Mouse (Mus musculus): ENCODE measurements around the gene Fcor. TPM values are rescaled to one million over a fixed set of nuclear protein-coding genes. Genes with fewer than 3 reads are reported as not detected.

Fcor gene
- total RNA-seq (2021), result 10 to 100 TPM; 13.6 to 14.1 TPM

GRCm38 (mm10) chr8:3671980-3672491 is at the start of gene Fcor:
Fcor (minus strand) TSS chr8:3672362.
- DNase-seq, result peak; percentile 88
- intact Hi-C loops (cut with DNase I), result loop anchor here (10.0 kb wide), 2 partner anchors 107 to 207 kb away; partner anchors contain the start of genes C330021F23Rik and Pex11g

GRCm38 (mm10) chr8:3721041-3721440 is 48.9 kb upstream of the Fcor start:
- DNase-seq, result peak; percentile 65
- intact Hi-C loops (cut with DNase I), result no loop called here

- intact Hi-C loops (cut with DNase I), result no loop called here
- DNase-seq, result no peak
Measured at GRCm38 (mm10) chr8:3720551-3720950, 48.4 kb upstream of the Fcor start, which contains the start of gene Clec4g. Clec4g (minus strand) TSS chr8:3720651.

- peak; percentile 69 for DNase-seq
- intact Hi-C loops (cut with DNase I), result no loop called here
Measured at GRCm38 (mm10) chr8:3718559-3718958, 46.4 kb upstream of the Fcor start.

- no peak for DNase-seq
- intact Hi-C loops (cut with DNase I), result no loop called here
Measured at GRCm38 (mm10) chr8:3717321-3717954, 45.3 kb upstream of the Fcor start.

- no peak for DNase-seq
- intact Hi-C loops (cut with DNase I), result no loop called here
Measured at GRCm38 (mm10) chr8:3711646-3712045, 39.5 kb upstream of the Fcor start.

- intact Hi-C loops (cut with DNase I), result no loop called here
- DNase-seq, result no peak
Measured at GRCm38 (mm10) chr8:3710312-3710711, 38.1 kb upstream of the Fcor start.

- no peak for DNase-seq
- intact Hi-C loops (cut with DNase I), result no loop called here
Measured at GRCm38 (mm10) chr8:3707611-3708010, 35.4 kb upstream of the Fcor start.

- intact Hi-C loops (cut with DNase I), result no loop called here
- DNase-seq, result no peak
Measured at GRCm38 (mm10) chr8:3705711-3706110, 33.5 kb upstream of the Fcor start.

- intact Hi-C loops (cut with DNase I), result no loop called here
- DNase-seq, result no peak
Measured at GRCm38 (mm10) chr8:3701491-3701890, 29.3 kb upstream of the Fcor start.

- no peak for DNase-seq
- intact Hi-C loops (cut with DNase I), result no loop called here
Measured at GRCm38 (mm10) chr8:3694121-3694520, 22.0 kb upstream of the Fcor start, which contains the start of gene Fcer2a. Fcer2a (minus strand) TSS chr8:3694175.

GRCm38 (mm10) chr8:3690774-3691173 is 18.6 kb upstream of the Fcor start:
- DNase-seq, result no peak

GRCm38 (mm10) chr8:3687537-3687936 is 15.4 kb upstream of the Fcor start:
- no peak for DNase-seq
- intact Hi-C loops (cut with DNase I), result no loop called here

More at GRCm38 (mm10) chr8:3690774-3691173, 18.6 kb upstream of the Fcor start:
- intact Hi-C loops (cut with DNase I), result no loop called here

GRCm38 (mm10) chr8:3685422-3685821 is 13.3 kb upstream of the Fcor start:
- intact Hi-C loops (cut with DNase I), result no loop called here
- DNase-seq, result no peak

- intact Hi-C loops (cut with DNase I), result no loop called here
- DNase-seq, result no peak
Measured at GRCm38 (mm10) chr8:3684530-3684929, 12.4 kb upstream of the Fcor start.

- DNase-seq, result peak; percentile 91
- intact Hi-C loops (cut with DNase I), result no loop called here
Measured at GRCm38 (mm10) chr8:3683408-3684176, 11.4 kb upstream of the Fcor start.

- DNase-seq, result peak; percentile 75
- intact Hi-C loops (cut with DNase I), result no loop called here
Measured at GRCm38 (mm10) chr8:3682435-3682834, 10.3 kb upstream of the Fcor start.

GRCm38 (mm10) chr8:3679656-3680055 is 7.5 kb upstream of the Fcor start:
- no peak for DNase-seq
- intact Hi-C loops (cut with DNase I), result loop anchor here (5.0 to 10.0 kb wide), 3 partner anchors 52 to 215 kb away; partner anchors contain the start of genes C330021F23Rik, Pcp2 and Pex11g

- intact Hi-C loops (cut with DNase I), result loop anchor here (5.0 to 10.0 kb wide), 3 partner anchors 52 to 214 kb away; partner anchors contain the start of genes C330021F23Rik, Pcp2 and Pex11g
Measured at GRCm38 (mm10) chr8:3679236-3679635, 7.1 kb upstream of the Fcor start.

GRCm38 (mm10) chr8:3678831-3679230 is 6.7 kb upstream of the Fcor start:
- intact Hi-C loops (cut with DNase I), result loop anchor here (5.0 to 10.0 kb wide), 3 partner anchors 52 to 214 kb away; partner anchors contain the start of genes C330021F23Rik, Pcp2 and Pex11g
- DNase-seq, result no peak

More at GRCm38 (mm10) chr8:3679236-3679635, 7.1 kb upstream of the Fcor start:
- DNase-seq, result peak; percentile 29

GRCm38 (mm10) chr8:3676993-3677579 is 4.9 kb upstream of the Fcor start:
- no peak for DNase-seq
- intact Hi-C loops (cut with DNase I), result loop anchor here (5.0 to 10.0 kb wide), 3 partner anchors 50 to 212 kb away; partner anchors contain the start of genes C330021F23Rik, Pcp2 and Pex11g
